Mouse (Mus musculus): Measurements from ENCODE around the gene D630039A03Rik.

The D630039A03Rik gene

GRCm38 (mm10) chr4:57886066-57886887 lies 29.8 kb downstream of the D630039A03Rik start:
- DNase-seq = no peak

GRCm38 (mm10) chr4:57885186-57885585 lies 30.9 kb downstream of the D630039A03Rik start:
- DNase-seq = no peak

- no peak for DNase-seq
These were observed 31.6 kb downstream of the D630039A03Rik start for GRCm38 (mm10) chr4:57884511-57884910.

- DNase-seq = no peak
These were observed 32.3 kb downstream of the D630039A03Rik start for GRCm38 (mm10) chr4:57883520-57884421.

GRCm38 (mm10) chr4:57879804-57880357 lies 36.2 kb downstream of the D630039A03Rik start:
- DNase-seq = peak; percentile 69 to 76

- DNase-seq = no peak
These were observed 37.0 kb downstream of the D630039A03Rik start for GRCm38 (mm10) chr4:57879137-57879536.

GRCm38 (mm10) chr4:57867454-57867853 lies 48.6 kb downstream of the D630039A03Rik start:
- no peak for DNase-seq

GRCm38 (mm10) chr4:57866990-57867389 lies 49.1 kb downstream of the D630039A03Rik start:
- DNase-seq = no peak

GRCm38 (mm10) chr4:57866088-57866487 lies 50.0 kb downstream of the D630039A03Rik start:
- no peak for DNase-seq

GRCm38 (mm10) chr4:57862269-57862986 lies 53.7 kb downstream of the D630039A03Rik start:
- no peak for DNase-seq

- DNase-seq = no peak
These were observed 54.2 kb downstream of the D630039A03Rik start for GRCm38 (mm10) chr4:57861856-57862255.

GRCm38 (mm10) chr4:57861166-57861565 lies 54.9 kb downstream of the D630039A03Rik start:
- no peak for DNase-seq

- no peak for DNase-seq
These were observed 55.9 kb downstream of the D630039A03Rik start for GRCm38 (mm10) chr4:57860204-57860611.
